Mouse (Mus musculus) heart, embryonic 11.5 days (tissue): ENCODE measurements around the gene Slc17a2. TPM values are rescaled to one million over a fixed set of nuclear protein-coding genes. Genes with fewer than 3 reads are reported as not detected.

Experiments
- polyA plus RNA-seq: library from polyadenylated mRNA; unstranded; fragments of >200 nt; fragmentation: Nextera tagmentation; extraction: Ambion mirVana; gene quantifications from 2 replicates; pipeline ENCODE4 v1.2.1, GENCODE M21; 2014

Gene Slc17a2
- polyA plus RNA-seq, 1 experiment from 2014 or later, result not detected

Other genes with a start within 250 kb of the Slc17a2 start
- gene Hist1h3e, start 244.6 kb upstream of the Slc17a2 start, polyA plus RNA-seq, result 2.6 and 3.0 TPM in 2 replicates
- gene Hist1h2ae, start 235.8 kb upstream of the Slc17a2 start, polyA plus RNA-seq, result 27.6 and 34.5 TPM in 2 replicates
- 2.3 and 6.5 TPM in 2 replicates for gene Hist1h2bg, start 235.6 kb upstream of the Slc17a2 start, polyA plus RNA-seq
- 1.3 and 2.6 TPM in 2 replicates for gene Hist1h2bf, start 232.8 kb upstream of the Slc17a2 start, polyA plus RNA-seq
- gene Hist1h2ad, start 232.6 kb upstream of the Slc17a2 start, polyA plus RNA-seq, result 0.44 and 1.3 TPM in 2 replicates
- 2.9 and 4.6 TPM in 2 replicates for gene Hist1h3d, start 231.2 kb upstream of the Slc17a2 start, polyA plus RNA-seq
- 42.3 and 51.7 TPM in 2 replicates for gene Hist1h4d, start 225.4 kb upstream of the Slc17a2 start, polyA plus RNA-seq
- gene Hist1h2be, start 185.9 kb upstream of the Slc17a2 start, polyA plus RNA-seq, result 1.5 and 2.4 TPM in 2 replicates
- 8.4 and 11.1 TPM in 2 replicates for gene Hist1h1e, start 184.4 kb upstream of the Slc17a2 start, polyA plus RNA-seq
- gene Hist1h2ac, start 123.0 kb upstream of the Slc17a2 start, polyA plus RNA-seq, result 0.52 and 0.62 TPM in 2 replicates
- 31.3 and 31.9 TPM in 2 replicates for gene Hist1h2bc, start 122.8 kb upstream of the Slc17a2 start, polyA plus RNA-seq
- gene Hist1h1t, start 111.2 kb upstream of the Slc17a2 start, polyA plus RNA-seq, result not detected in 2 replicates
- gene Hist1h4c, start 108.5 kb upstream of the Slc17a2 start, polyA plus RNA-seq, result 0.69 and 2.7 TPM in 2 replicates
- 8.2 and 9.9 TPM in 2 replicates for gene Hfe, start 96.1 kb upstream of the Slc17a2 start, polyA plus RNA-seq
- gene Hist1h1c, start 68.2 kb upstream of the Slc17a2 start, polyA plus RNA-seq, result 24.6 TPM in 2 replicates
- gene Hist1h3c, start 61.4 kb upstream of the Slc17a2 start, polyA plus RNA-seq, result 4.1 and 4.5 TPM in 2 replicates
- 1.2 and 2.7 TPM in 2 replicates for gene Hist1h2bb, start 60.3 kb upstream of the Slc17a2 start, polyA plus RNA-seq
- 16.7 and 18.1 TPM in 2 replicates for gene Hist1h2ab, start 55.9 kb upstream of the Slc17a2 start, polyA plus RNA-seq
- 2.7 and 3.7 TPM in 2 replicates for gene Hist1h3b, start 54.7 kb upstream of the Slc17a2 start, polyA plus RNA-seq
- 2.2 and 2.7 TPM in 2 replicates for gene Hist1h4b, start 50.0 kb upstream of the Slc17a2 start, polyA plus RNA-seq
- gene Hist1h4a, start 45.8 kb upstream of the Slc17a2 start, polyA plus RNA-seq, result 1.0 TPM in 1 of 2 replicates, not detected in the other
- 2.5 and 4.0 TPM in 2 replicates for gene Hist1h3a, start 44.6 kb upstream of the Slc17a2 start, polyA plus RNA-seq
- 0.31 and 0.67 TPM in 2 replicates for gene Hist1h1a, start 43.3 kb upstream of the Slc17a2 start, polyA plus RNA-seq
- gene Trim38, start 37.1 kb upstream of the Slc17a2 start, polyA plus RNA-seq, result 0.24 TPM in 1 of 2 replicates, not detected in the other
- not detected in 2 replicates for gene Slc17a3, start 32.4 kb downstream of the Slc17a2 start, polyA plus RNA-seq
- gene Slc17a1, start 60.8 kb downstream of the Slc17a2 start, polyA plus RNA-seq, result not detected in 2 replicates
- not detected in 2 replicates for gene Slc17a4, start 108.0 kb downstream of the Slc17a2 start, polyA plus RNA-seq
- not detected in 2 replicates for gene Hist1h2ba, start 127.2 kb downstream of the Slc17a2 start, polyA plus RNA-seq
- not detected in 2 replicates for gene Hist1h2aa, start 127.5 kb downstream of the Slc17a2 start, polyA plus RNA-seq
- gene Scgn, start 184.2 kb downstream of the Slc17a2 start, polyA plus RNA-seq, result not detected in 2 replicates